Mouse (Mus musculus) C2C12 (cell line): ENCODE data around the gene Col4a1.

ENCODE experiments used
- CEBPB ChIP-seq: IDR thresholded peaks from one replicate; pipeline ENCODE4 v1.6.1; 2011; ENCODE audit warnings: low read depth, mild to moderate bottlenecking, control low read depth, moderate library complexity
- CTCF ChIP-seq: IDR thresholded peaks from one replicate; pipeline ENCODE4 v1.5.1; 2011; ENCODE audit not compliant: control insufficient read depth, insufficient read depth, insufficient read length
- MAX ChIP-seq: IDR thresholded peaks from one replicate; pipeline ENCODE4 v1.6.1; 2011; ENCODE audit warnings: mild to moderate bottlenecking, control low read depth
- MYOD1 ChIP-seq: IDR thresholded peaks from one replicate; pipeline ENCODE4 v1.6.1; 2011; ENCODE audit warnings: low read depth; ENCODE audit not compliant: control insufficient read depth, insufficient read length
- USF1 ChIP-seq: IDR thresholded peaks from one replicate; pipeline ENCODE4 v1.6.1; 2011; ENCODE audit warnings: low read depth, mild to moderate bottlenecking, control low read depth, moderate library complexity

GRCm38 (mm10) chr8:11205532-11205931, 107.1 kb downstream of the Col4a1 start:
- TF ChIP-seq CTCF, result no peak
- no peak for TF ChIP-seq USF1
- no peak for TF ChIP-seq MAX
- TF ChIP-seq MYOD1, result no peak
- TF ChIP-seq CEBPB, result no peak
